Mouse (Mus musculus) bone marrow, adult 2 months (tissue): ENCODE results near the gene Gpx5. TPM values are rescaled to one million over a fixed set of nuclear protein-coding genes. Genes with fewer than 3 reads are reported as not detected.

Experiments
- H3K27ac ChIP-seq: fragments of 200-500 bp; 2 replicates; pipeline ENCODE4 v1.5.1; 2012; ENCODE audit warnings: low read depth, mild to moderate bottlenecking, control low read depth, inconsistent platforms, low read length; ENCODE audit not compliant: control insufficient read depth, poor library complexity, insufficient read depth
- H3K4me1 ChIP-seq: fragments of 200-500 bp; 2 replicates; pipeline ENCODE4 v1.6.1; 2011; ENCODE audit warnings: low read length; ENCODE audit not compliant: control insufficient read depth, insufficient read depth
- H3K4me3 ChIP-seq: fragments of 200-500 bp; replicated peaks from 2 replicates; pipeline ENCODE3; 2011; ENCODE audit warnings: mild to moderate bottlenecking, low read depth, low read length, control low read depth; ENCODE audit not compliant: control insufficient read depth
- CTCF ChIP-seq: fragments of 200-500 bp; IDR thresholded peaks from 2 replicates; pipeline ENCODE4 v1.5.1; 2011; ENCODE audit warnings: low read length, control low read depth; ENCODE audit not compliant: control insufficient read depth, insufficient read depth
- POLR2A ChIP-seq: fragments of 200-500 bp; IDR thresholded peaks from 2 replicates; pipeline ENCODE4 v1.6.1; 2011; ENCODE audit warnings: low read depth, mild to moderate bottlenecking, control low read depth, low read length, borderline replicate concordance; ENCODE audit not compliant: control insufficient read depth
- WGBS: fragments of 180-500 bp; shearing (Covaris S2); methylation state at CpG from one replicate; pipeline ENCODE4 v1.1.7; 2018; 5-methylcytosine and 5-hydroxymethylcytosine counted together
- polyA plus RNA-seq: library from polyadenylated mRNA; stranded (reverse); fragments of >200 nt; gene quantifications from 2 replicates; pipeline ENCODE4 v1.2.4, GENCODE M21; 2011; ENCODE audit warnings: low replicate concordance; ENCODE audit not compliant: missing spikeins, insufficient read depth, insufficient read length

Gpx5 gene
- polyA plus RNA-seq, 1 experiment, result not detected

- 40% methylated on average over 5 of the region's 5 CpGs for WGBS
- TF ChIP-seq CTCF (no peak), POLR2A (no peak)
- H3K4me1 ChIP-seq, result no peaks in the 10 kb centered on the region
- no peak overlapping the region for H3K27ac ChIP-seq
- H3K4me3 ChIP-seq, result no peak overlapping the region
Measured at GRCm38 (mm10) chr13:21260289-21260688, 32.2 kb downstream of the Gpx5 start.

GRCm38 (mm10) chr13:21259677-21260113 lies 32.8 kb downstream of the Gpx5 start:
- no peak overlapping the region for H3K27ac ChIP-seq
- no peak for TF ChIP-seq POLR2A
- no peak for TF ChIP-seq CTCF
- no peaks in the 10 kb centered on the region for H3K4me1 ChIP-seq
- WGBS, result 2% methylated on average over 18 of the region's 18 CpGs
- H3K4me3 ChIP-seq, result no peak overlapping the region

- TF ChIP-seq POLR2A (no peak), CTCF (no peak)
- no peak overlapping the region for H3K4me3 ChIP-seq
- no peaks in the 10 kb centered on the region for H3K4me1 ChIP-seq
- 8% methylated on average over 15 of the region's 15 CpGs for WGBS
- no peak overlapping the region for H3K27ac ChIP-seq
Measured at GRCm38 (mm10) chr13:21259171-21259631, 33.3 kb downstream of the Gpx5 start.

- Histone ChIP-seq H3K4me3 (no peak overlapping the region), H3K4me1 (no peaks in the 10 kb centered on the region), H3K27ac (no peak overlapping the region)
- WGBS, result 32% methylated on average over 6 of the region's 6 CpGs
- TF ChIP-seq POLR2A, result no peak
- no peak for TF ChIP-seq CTCF
Measured at GRCm38 (mm10) chr13:21258524-21258923, 34.0 kb downstream of the Gpx5 start.

- Histone ChIP-seq H3K4me1 (no peaks in the 10 kb centered on the region), H3K4me3 (no peak overlapping the region), H3K27ac (no peak overlapping the region)
- TF ChIP-seq POLR2A (no peak), CTCF (no peak)
- WGBS, result 7% methylated on average over 16 of the region's 16 CpGs
Measured at GRCm38 (mm10) chr13:21253986-21254385, 38.5 kb downstream of the Gpx5 start.

GRCm38 (mm10) chr13:21253569-21253968 lies 39.0 kb downstream of the Gpx5 start:
- 19% methylated on average over 12 of the region's 12 CpGs for WGBS
- H3K27ac ChIP-seq, result no peak overlapping the region
- TF ChIP-seq CTCF (no peak), POLR2A (no peak)
- no peaks in the 10 kb centered on the region for H3K4me1 ChIP-seq
- H3K4me3 ChIP-seq, result no peak overlapping the region

GRCm38 (mm10) chr13:21253040-21253439 lies 39.5 kb downstream of the Gpx5 start:
- no peaks in the 10 kb centered on the region for H3K4me1 ChIP-seq
- TF ChIP-seq CTCF (no peak), POLR2A (no peak)
- WGBS, result 65% methylated on average over 5 of the region's 5 CpGs
- no peak overlapping the region for H3K4me3 ChIP-seq
- no peak overlapping the region for H3K27ac ChIP-seq

- no peak for TF ChIP-seq POLR2A
- no peak for TF ChIP-seq CTCF
- no peak overlapping the region for H3K27ac ChIP-seq
- H3K4me3 ChIP-seq, result no peak overlapping the region
- H3K4me1 ChIP-seq, result no peaks in the 10 kb centered on the region
- 67% methylated on average over 9 of the region's 9 CpGs for WGBS
Measured at GRCm38 (mm10) chr13:21250074-21250681, 42.4 kb downstream of the Gpx5 start.

GRCm38 (mm10) chr13:21249022-21249421 lies 43.5 kb downstream of the Gpx5 start:
- WGBS, result 46% methylated on average over 4 of the region's 4 CpGs
- Histone ChIP-seq H3K4me3 (no peak overlapping the region), H3K4me1 (no peaks in the 10 kb centered on the region), H3K27ac (no peak overlapping the region)
- no peak for TF ChIP-seq CTCF
- no peak for TF ChIP-seq POLR2A
